Mouse (Mus musculus) adrenal gland, adult (tissue): ENCODE data around the gene Gucy2c.
A peak's percentile ranks its signal among the peaks of the same experiment; 100 is the strongest.

Source experiments
- DNase-seq, 2 experiments: peaks; one replicate each; pipeline ENCODE4 v3.0.0; 2022 to 2023; ENCODE audit warnings: low spot score in 1 of 2; ENCODE audit not compliant: inconsistent age in 2 of 2

The Gucy2c gene

GRCm38 (mm10) chr6:136742352-136743118 lies 39.0 kb downstream of the Gucy2c start:
- peak; percentile 72 to 93 for DNase-seq

GRCm38 (mm10) chr6:136741281-136741680 lies 40.3 kb downstream of the Gucy2c start:
- DNase-seq, result no peak

- no peak for DNase-seq
Measured at GRCm38 (mm10) chr6:136735766-136736165, 45.8 kb downstream of the Gucy2c start.

- no peak for DNase-seq
Measured at GRCm38 (mm10) chr6:136728144-136728543, 53.4 kb downstream of the Gucy2c start.

- DNase-seq, result no peak
Measured at GRCm38 (mm10) chr6:136723171-136723570, 58.4 kb downstream of the Gucy2c start.

- DNase-seq, result no peak
Measured at GRCm38 (mm10) chr6:136722565-136722964, 59.0 kb downstream of the Gucy2c start.

- peak; percentile 41 to 82 for DNase-seq
Measured at GRCm38 (mm10) chr6:136721925-136722324, 59.6 kb downstream of the Gucy2c start.

GRCm38 (mm10) chr6:136720436-136720835 lies 61.1 kb downstream of the Gucy2c start:
- no peak for DNase-seq

- no peak for DNase-seq
Measured at GRCm38 (mm10) chr6:136715881-136716431, 65.6 kb downstream of the Gucy2c start.

GRCm38 (mm10) chr6:136714097-136714496 lies 67.5 kb downstream of the Gucy2c start:
- no peak for DNase-seq

GRCm38 (mm10) chr6:136710408-136710807 lies 71.2 kb downstream of the Gucy2c start:
- DNase-seq, result no peak

- no peak for DNase-seq
Measured at GRCm38 (mm10) chr6:136708597-136708996, 73.0 kb downstream of the Gucy2c start.

- no peak for DNase-seq
Measured at GRCm38 (mm10) chr6:136701878-136702277, 79.7 kb downstream of the Gucy2c start.

GRCm38 (mm10) chr6:136701185-136701584 lies 80.4 kb downstream of the Gucy2c start:
- no peak for DNase-seq

- no peak for DNase-seq
Measured at GRCm38 (mm10) chr6:136691314-136691713, 90.3 kb downstream of the Gucy2c start.

GRCm38 (mm10) chr6:136690527-136690926 lies 91.0 kb downstream of the Gucy2c start:
- no peak for DNase-seq

GRCm38 (mm10) chr6:136689790-136690413 lies 91.7 kb downstream of the Gucy2c start:
- DNase-seq, result peak; percentile 8 to 29

GRCm38 (mm10) chr6:136685433-136685832 lies 96.1 kb downstream of the Gucy2c start:
- DNase-seq, result peak in 1 of 2 experiments; percentile 25

- DNase-seq, result peak in 1 of 2 experiments; percentile 63
Measured at GRCm38 (mm10) chr6:136683410-136684334, 97.9 kb downstream of the Gucy2c start.

- DNase-seq, result no peak
Measured at GRCm38 (mm10) chr6:136679381-136679780, 102.2 kb downstream of the Gucy2c start.

GRCm38 (mm10) chr6:136674935-136675334 lies 106.6 kb downstream of the Gucy2c start:
- no peak for DNase-seq
